Mouse (Mus musculus): ENCODE results near the gene Zfp64. TPM values are rescaled to one million over a fixed set of nuclear protein-coding genes. Genes with fewer than 3 reads are reported as not detected.

Zfp64 gene
- 1 to 10 TPM; 7.4 to 7.5 TPM for total RNA-seq (2023)

GRCm38 (mm10) chr2:168954835-168955716 lies at the start of gene Zfp64:
Zfp64 (minus strand) TSS chr2:168955587.

Other genes starting within 250 kb of the Zfp64 start
- gene Atp9a, start 213.2 kb downstream of the Zfp64 start, total RNA-seq (2023), result 1 to 10 TPM; 1.5 to 1.7 TPM
- not detected for gene Sall4, start 187.6 kb downstream of the Zfp64 start, total RNA-seq (2023)

Data from neutrophil, adult 83 days (primary cell).